Mouse (Mus musculus): ENCODE measurements around the gene St6galnac3.

The St6galnac3 gene

GRCm38 (mm10) chr3:153337779-153338178 is 387.2 kb downstream of the St6galnac3 start:
- DNase-seq: no peak

GRCm38 (mm10) chr3:153337221-153337620 is 387.8 kb downstream of the St6galnac3 start:
- no peak for DNase-seq

- DNase-seq: peak in 1 of 2 experiments; percentile 38
These were observed 390.7 kb downstream of the St6galnac3 start for GRCm38 (mm10) chr3:153334152-153334825.

- DNase-seq: no peak
These were observed 400.7 kb downstream of the St6galnac3 start for GRCm38 (mm10) chr3:153324307-153324706.

- peak; percentile 49 to 59 for DNase-seq
These were observed 401.5 kb downstream of the St6galnac3 start for GRCm38 (mm10) chr3:153323446-153323845.

GRCm38 (mm10) chr3:153313583-153313982 is 411.4 kb downstream of the St6galnac3 start:
- no peak for DNase-seq

- peak in 1 of 2 experiments; percentile 33 for DNase-seq
These were observed 411.8 kb downstream of the St6galnac3 start for GRCm38 (mm10) chr3:153313167-153313566.

GRCm38 (mm10) chr3:153312006-153312405 is 413.0 kb downstream of the St6galnac3 start:
- DNase-seq: no peak

GRCm38 (mm10) chr3:153308379-153308778 is 416.6 kb downstream of the St6galnac3 start:
- no peak for DNase-seq

- no peak for DNase-seq
These were observed 419.8 kb downstream of the St6galnac3 start for GRCm38 (mm10) chr3:153305153-153305552.

- DNase-seq: no peak
These were observed 422.6 kb downstream of the St6galnac3 start for GRCm38 (mm10) chr3:153302376-153302775.

- no peak for DNase-seq
These were observed 428.5 kb downstream of the St6galnac3 start for GRCm38 (mm10) chr3:153296375-153297068.

- DNase-seq: no peak
These were observed 432.1 kb downstream of the St6galnac3 start for GRCm38 (mm10) chr3:153292853-153293252.

- peak; percentile 48 to 57 for DNase-seq
These were observed 432.6 kb downstream of the St6galnac3 start for GRCm38 (mm10) chr3:153292363-153292762.

- peak in 1 of 2 experiments; percentile 23 for DNase-seq
These were observed 433.4 kb downstream of the St6galnac3 start for GRCm38 (mm10) chr3:153291406-153292045.

GRCm38 (mm10) chr3:153289971-153290370 is 435.0 kb downstream of the St6galnac3 start:
- DNase-seq: no peak

- DNase-seq: no peak
These were observed 437.4 kb downstream of the St6galnac3 start for GRCm38 (mm10) chr3:153287564-153287963.

GRCm38 (mm10) chr3:153287081-153287480 is 437.9 kb downstream of the St6galnac3 start:
- DNase-seq: no peak

- peak; percentile 29 to 59 for DNase-seq
These were observed 442.7 kb downstream of the St6galnac3 start for GRCm38 (mm10) chr3:153282123-153282765.

GRCm38 (mm10) chr3:153278249-153278648 is 446.7 kb downstream of the St6galnac3 start:
- no peak for DNase-seq

- no peak for DNase-seq
These were observed 447.5 kb downstream of the St6galnac3 start for GRCm38 (mm10) chr3:153277389-153277999.

GRCm38 (mm10) chr3:153276830-153277388 is 448.1 kb downstream of the St6galnac3 start:
- DNase-seq: no peak
